Mouse (Mus musculus): ENCODE results near the gene Cmss1.

DNA sequence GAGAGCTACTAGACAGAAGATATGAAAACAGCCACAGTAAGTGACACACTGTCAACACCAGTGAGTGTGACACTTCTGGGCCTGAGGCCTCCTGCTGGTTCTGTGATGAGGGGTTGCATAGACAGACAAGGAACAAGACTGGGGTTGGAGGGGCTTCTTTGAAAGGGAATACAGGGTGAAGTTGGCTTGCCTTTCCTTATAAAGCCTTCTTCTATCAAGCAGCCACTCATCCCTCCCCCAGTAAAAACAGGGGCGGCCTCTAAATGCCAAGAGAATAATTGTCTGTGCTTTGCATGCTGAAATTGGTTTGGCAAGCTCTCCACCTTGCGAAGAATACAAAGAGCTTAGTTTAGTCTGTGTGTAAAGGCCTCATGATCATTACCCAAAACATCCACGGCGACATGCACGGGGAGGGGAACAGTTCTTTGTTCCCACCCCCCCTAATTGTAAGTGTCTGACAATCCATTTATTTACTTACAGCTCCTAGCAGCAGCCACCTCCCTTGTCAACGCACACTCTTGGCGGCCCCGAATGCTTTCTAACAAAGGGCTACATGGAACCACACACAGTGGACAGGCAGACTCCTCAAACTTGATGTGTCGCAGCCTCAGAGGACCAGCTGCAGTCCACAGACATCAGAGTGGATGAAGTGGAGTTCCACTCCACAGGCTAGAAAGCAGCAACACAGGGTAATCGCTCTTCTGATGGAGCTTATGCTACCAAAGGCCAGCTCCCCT is 110.1 kb downstream of the Cmss1 start:
- TF ChIP-seq POLR2A (IDR thresholded peaks at IDR 0.05; ENCODE audit: insufficient read length, low read depth) (no peak), MYOG (IDR thresholded peaks at IDR 0.05; ENCODE audit: control insufficient read depth in 1 of 3, insufficient read depth in 1 of 3, insufficient read length in 2 of 3, low read depth in 2 of 3) (no peak), CEBPB (IDR thresholded peaks at IDR 0.05; ENCODE audit: insufficient read depth, poor library complexity, severe bottlenecking) (no peak), REST (IDR thresholded peaks at IDR 0.05; ENCODE audit: insufficient read depth, insufficient read length) (no peak)

Measured in myocyte (in vitro differentiated cells).